Mouse (Mus musculus) lung, postnatal 0 days (tissue): ENCODE measurements around the gene Mbnl2.

Experiments
- CTCF ChIP-seq: IDR thresholded peaks from 2 replicates; pipeline ENCODE4 v1.5.1; 2016; ENCODE audit warnings: antibody characterized with exemption, mild to moderate bottlenecking
- EP300 ChIP-seq: IDR thresholded peaks from 2 replicates; pipeline ENCODE4 v1.6.1; 2016; ENCODE audit warnings: antibody characterized with exemption, mild to moderate bottlenecking, control low read depth

DNA sequence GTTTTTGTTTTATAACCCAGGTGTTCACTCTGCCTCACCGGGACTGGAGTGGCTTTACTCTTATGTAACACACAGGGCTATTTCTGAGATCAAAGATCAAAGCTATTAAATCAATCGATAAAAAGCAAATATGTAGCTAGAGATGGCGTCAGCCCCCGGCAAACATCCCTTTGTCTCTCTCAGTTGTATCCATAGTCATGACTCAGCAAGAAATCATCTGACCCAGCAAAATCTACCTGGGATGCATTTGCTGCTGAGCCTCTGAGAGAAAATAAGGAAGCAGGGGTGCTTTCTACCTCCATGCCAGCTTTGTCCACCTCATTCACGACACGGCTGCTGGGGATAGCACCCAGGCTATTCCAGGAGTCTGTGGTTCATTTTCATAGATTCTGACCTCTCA is 18.0 kb upstream of the Mbnl2 start:
- no peak for TF ChIP-seq CTCF
- no peak for TF ChIP-seq EP300
